Mouse (Mus musculus): ENCODE results near the gene Sf3a2. TPM values are rescaled to one million over a fixed set of nuclear protein-coding genes. Genes with fewer than 3 reads are reported as not detected.
A peak's percentile ranks its signal among the peaks of the same experiment; 100 is the strongest.
"Not testable (repeated sequence)": the region's sequence is repeated elsewhere in the genome, so short reads cannot be mapped to it uniquely, and the experiment has no call there.

Sf3a2 gene
- polyA plus RNA-seq, 1 experiment from 2014 or later = 31.3 TPM

DNA sequence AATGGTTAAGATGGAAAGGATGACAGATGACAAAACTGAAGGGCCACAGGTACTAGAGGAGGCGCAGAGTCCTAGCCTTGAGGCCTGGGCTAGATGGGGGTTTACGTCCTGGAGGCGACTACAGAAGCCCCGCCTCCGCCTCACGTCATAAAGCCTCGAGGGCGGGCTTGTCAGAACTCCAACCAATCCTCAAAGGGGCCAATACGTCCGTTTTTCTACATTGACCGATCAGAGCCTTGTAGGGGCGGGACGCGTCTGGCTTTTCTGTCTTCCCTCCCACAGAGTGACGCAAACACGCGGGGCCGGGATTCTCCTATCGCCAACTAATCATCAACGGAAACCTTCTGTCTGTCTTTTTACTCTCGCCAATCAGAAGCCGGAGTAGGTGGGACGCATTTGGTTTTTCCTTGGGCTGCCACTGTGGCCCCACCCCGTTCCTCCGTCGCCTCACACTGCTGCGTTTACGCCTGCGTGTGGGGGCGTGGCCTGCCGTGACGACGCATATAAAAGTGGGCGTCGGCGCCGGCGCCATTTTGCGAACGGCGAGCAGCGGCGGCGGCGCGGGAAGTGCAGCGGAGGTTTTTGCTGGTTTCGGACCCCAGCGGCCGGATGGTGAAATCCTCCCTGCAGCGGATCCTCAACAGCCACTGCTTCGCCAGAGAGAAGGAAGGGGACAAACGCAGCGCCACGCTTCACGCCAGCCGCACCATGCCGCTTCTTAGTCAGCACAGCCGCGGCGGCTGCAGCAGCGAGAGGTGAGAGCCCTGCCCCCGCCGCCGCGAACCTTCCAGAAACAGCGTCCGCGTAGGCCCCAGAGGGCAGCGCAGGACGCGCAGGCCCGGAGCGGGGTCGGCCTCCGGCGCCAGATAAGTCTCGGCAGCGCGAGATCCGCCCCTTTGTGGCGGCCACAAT, 28.4 kb downstream of the Sf3a2 start, which contains the start of gene Oaz1:
TSS of gene Oaz1 (plus strand) at position 506 of the 912 bp plus-strand sequence.
- H3K27ac ChIP-seq (replicated peaks) = peak within 1 kb of the TSS; percentile 96
- peaks cover 40% of the 10 kb centered on the region for H3K36me3 ChIP-seq (replicated peaks)
- ATAC-seq (ENCODE audit: insufficient read depth) = peak; percentile 94
- no peaks in the 10 kb centered on the region for H3K27me3 ChIP-seq
- H3K4me3 ChIP-seq (replicated peaks) = peak within 1 kb of the TSS; percentile 83
- peak within 1 kb of the TSS; percentile 93 for H3K4me2 ChIP-seq
- WGBS (ENCODE audit: insufficient replicate concordance) = under 1% methylated on average over 81 of the region's 82 CpGs
- H3K9me3 ChIP-seq (replicated peaks) = no peaks in the 10 kb centered on the region
- H3K9ac ChIP-seq = peak within 1 kb of the TSS; percentile 89
- peaks cover 83% of the 10 kb centered on the region for H3K4me1 ChIP-seq (replicated peaks)

DNA sequence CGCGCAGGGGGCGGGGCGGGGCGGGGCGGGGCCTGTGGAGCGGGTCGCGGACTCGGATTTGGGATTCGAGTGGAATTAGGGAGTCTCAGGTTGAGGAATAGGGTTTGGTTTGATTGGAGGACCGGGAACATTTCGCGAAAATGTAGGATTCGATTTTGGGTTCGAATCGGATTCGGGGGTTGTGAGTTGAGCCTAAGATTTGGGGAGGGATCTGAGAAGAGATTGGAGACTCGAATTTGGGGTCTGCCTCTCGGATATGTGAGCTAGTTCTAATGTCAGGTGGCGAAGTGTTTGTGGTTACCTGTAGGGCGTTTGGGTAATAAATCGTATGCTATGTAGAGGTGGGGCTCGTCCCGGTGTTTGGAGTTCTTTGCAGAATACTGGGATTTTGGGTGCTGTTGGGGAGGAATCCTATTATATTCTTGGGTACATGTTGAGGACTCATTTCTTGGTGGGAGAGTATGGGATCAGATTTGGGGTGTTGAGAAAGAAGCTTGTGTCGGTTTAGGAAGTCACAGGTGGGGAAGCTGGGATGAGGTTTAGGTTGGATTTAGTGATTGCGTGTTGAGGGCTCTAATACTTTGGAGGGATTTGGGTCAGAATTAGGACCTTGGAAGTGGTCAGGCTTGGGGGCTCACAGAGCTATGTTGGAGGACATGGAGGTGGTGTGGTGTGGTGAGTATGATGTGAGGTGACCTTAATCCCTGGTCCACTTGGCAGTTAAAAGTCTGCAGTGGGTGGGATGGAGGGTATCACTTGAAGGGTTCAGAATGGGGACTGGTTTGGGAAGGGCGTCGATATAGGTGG, 29.3 kb downstream of the Sf3a2 start:
- Histone ChIP-seq H3K4me1 (replicated peaks) (peaks cover 81% of the 10 kb centered on the region), H3K9ac (peak overlapping the region; percentile 89), H3K4me2 (peak overlapping the region; percentile 93), H3K4me3 (replicated peaks) (peak overlapping the region; percentile 83), H3K27me3 (peaks cover 1% of the 10 kb centered on the region; the same call in 1 of the 2 replicates), H3K36me3 (replicated peaks) (peaks cover 40% of the 10 kb centered on the region), H3K27ac (replicated peaks) (peak overlapping the region; percentile 96), H3K9me3 (replicated peaks) (no peaks in the 10 kb centered on the region)
- ATAC-seq (ENCODE audit: insufficient read depth) = no peak
- WGBS (ENCODE audit: insufficient replicate concordance) = 6% methylated on average over 29 of the region's 29 CpGs

DNA sequence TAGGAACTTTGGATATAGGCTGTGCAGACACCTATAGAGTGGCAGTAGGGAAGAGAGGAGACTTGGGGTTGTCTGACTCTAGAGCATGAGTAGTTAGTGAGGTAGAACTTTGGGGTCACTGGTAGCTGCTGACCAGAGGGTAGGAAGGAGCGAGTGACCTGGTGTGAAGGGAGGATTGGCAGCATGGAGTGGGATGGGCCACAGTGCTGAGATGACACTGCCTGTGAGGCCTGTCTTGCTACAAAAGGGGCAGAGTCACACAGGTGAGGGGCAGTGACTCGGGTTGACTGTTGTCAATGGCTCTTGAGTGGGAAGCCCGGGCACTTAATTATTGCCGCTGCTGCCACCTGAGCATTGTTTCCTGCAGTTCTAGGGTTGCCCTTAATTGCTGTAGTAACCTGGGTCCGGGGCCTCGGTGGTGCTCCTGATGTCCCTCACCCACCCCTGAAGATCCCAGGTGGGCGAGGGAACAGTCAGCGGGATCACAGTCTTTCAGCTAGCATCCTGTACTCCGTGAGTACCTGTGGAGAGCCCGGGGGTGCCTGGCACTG, 29.9 kb downstream of the Sf3a2 start:
- Histone ChIP-seq H3K9ac (peak overlapping the region; percentile 89), H3K27me3 (peaks cover 8% of the 10 kb centered on the region), H3K27ac (replicated peaks) (peak overlapping the region; percentile 96), H3K9me3 (replicated peaks) (no peaks in the 10 kb centered on the region), H3K36me3 (replicated peaks) (peaks cover 40% of the 10 kb centered on the region), H3K4me3 (replicated peaks) (peak overlapping the region; percentile 83), H3K4me2 (peak overlapping the region; percentile 93), H3K4me1 (replicated peaks) (peaks cover 75% of the 10 kb centered on the region)
- no peak for ATAC-seq (ENCODE audit: insufficient read depth)
- WGBS (ENCODE audit: insufficient replicate concordance) = 75% methylated on average over 10 of the region's 10 CpGs

DNA sequence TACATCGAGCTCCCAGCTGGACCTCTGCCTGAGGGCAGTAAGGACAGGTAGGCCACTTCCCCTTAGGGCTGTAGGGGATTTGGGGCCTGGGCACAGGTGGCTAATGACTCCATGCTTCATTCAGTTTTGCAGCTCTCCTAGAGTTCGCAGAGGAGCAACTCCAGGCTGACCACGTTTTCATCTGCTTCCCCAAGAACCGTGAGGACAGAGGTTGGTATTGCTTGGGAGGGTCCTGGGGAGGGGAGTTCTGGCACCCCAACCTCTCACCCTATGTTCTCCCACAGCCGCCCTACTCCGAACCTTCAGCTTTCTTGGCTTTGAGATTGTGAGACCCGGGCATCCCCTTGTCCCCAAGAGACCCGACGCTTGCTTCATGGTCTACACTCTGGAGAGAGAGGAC, 30.6 kb downstream of the Sf3a2 start:
- Histone ChIP-seq H3K36me3 (replicated peaks) (peaks cover 40% of the 10 kb centered on the region), H3K4me2 (peak overlapping the region; percentile 93), H3K27me3 (peaks cover 14% of the 10 kb centered on the region), H3K4me1 (replicated peaks) (peaks cover 68% of the 10 kb centered on the region), H3K4me3 (replicated peaks) (peak overlapping the region; percentile 83)
- H3K27ac ChIP-seq (replicated peaks); H3K9ac ChIP-seq; ATAC-seq (ENCODE audit: insufficient read depth); H3K9me3 ChIP-seq (replicated peaks): not testable (repeated sequence)
- 81% methylated on average over 9 of the region's 9 CpGs for WGBS (ENCODE audit: insufficient replicate concordance)

DNA sequence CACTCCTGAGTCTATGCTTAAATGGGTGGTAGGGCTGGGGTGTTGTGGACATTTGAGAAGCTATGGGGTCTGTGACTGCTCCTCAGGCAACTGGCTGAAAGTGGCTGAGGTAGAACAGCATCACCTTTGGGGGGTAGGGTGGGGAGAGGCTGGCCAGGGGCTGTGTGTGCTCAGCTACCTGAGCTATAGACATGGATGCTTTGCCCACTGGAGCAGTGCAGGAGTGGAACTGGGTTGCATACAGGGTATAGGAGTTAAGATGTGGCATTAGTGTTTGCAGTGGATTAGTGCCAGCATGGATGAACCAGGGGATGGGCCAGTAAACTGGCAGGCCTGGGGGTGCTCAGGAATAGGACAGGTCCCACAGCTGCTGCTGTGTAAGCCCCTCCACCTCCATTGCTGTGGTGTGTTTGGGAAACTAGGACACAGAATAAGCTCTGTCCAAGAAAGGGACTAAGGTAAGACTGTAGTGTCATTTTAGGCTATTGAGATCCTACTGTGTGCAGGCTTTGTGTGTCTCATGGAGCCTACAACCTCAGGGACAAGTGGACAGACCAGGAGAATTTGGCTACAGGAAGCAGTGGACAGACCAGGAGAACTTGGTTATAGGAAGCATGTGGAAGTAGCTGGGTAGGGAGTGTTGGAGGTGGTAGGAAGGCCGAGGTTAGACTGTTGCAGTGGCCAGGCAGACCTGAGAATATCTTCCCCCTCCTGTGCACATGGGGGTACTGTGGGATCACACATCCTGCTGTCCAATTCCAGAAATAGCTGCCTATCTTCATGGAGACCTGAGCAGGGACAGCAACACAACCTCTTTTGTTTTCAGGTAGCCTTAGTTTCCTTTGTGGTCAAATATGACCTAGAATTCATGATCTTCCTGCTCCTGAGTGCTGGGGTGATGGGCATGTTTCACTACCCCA, 31.6 kb downstream of the Sf3a2 start:
- WGBS (ENCODE audit: insufficient replicate concordance) = 61% methylated on average over 1 of the region's 1 CpGs
- Histone ChIP-seq H3K9ac (no peak overlapping the region), H3K4me3 (replicated peaks) (no peak overlapping the region), H3K27ac (replicated peaks) (peak overlapping the region; percentile 56), H3K9me3 (replicated peaks) (no peaks in the 10 kb centered on the region), H3K27me3 (peaks cover 25% of the 10 kb centered on the region), H3K4me2 (peak overlapping the region; percentile 31; the same call in 1 of the 2 replicates), H3K36me3 (replicated peaks) (peaks cover 40% of the 10 kb centered on the region), H3K4me1 (replicated peaks) (peaks cover 59% of the 10 kb centered on the region)
- no peak for ATAC-seq (ENCODE audit: insufficient read depth)

- no peaks in the 10 kb centered on the region for H3K9me3 ChIP-seq (replicated peaks)
- ATAC-seq (ENCODE audit: insufficient read depth) = no peak
- WGBS (ENCODE audit: insufficient replicate concordance) = 2% methylated on average over 9 of the region's 9 CpGs
- no peak overlapping the region for H3K4me3 ChIP-seq (replicated peaks)
- peaks cover 40% of the 10 kb centered on the region for H3K36me3 ChIP-seq (replicated peaks)
- H3K27me3 ChIP-seq = peaks cover 40% of the 10 kb centered on the region
- H3K4me1 ChIP-seq (replicated peaks) = peaks cover 50% of the 10 kb centered on the region
- H3K4me2 ChIP-seq = peak overlapping the region; percentile 31; the same call in 1 of the 2 replicates
- H3K9ac ChIP-seq = no peak overlapping the region
- H3K27ac ChIP-seq (replicated peaks) = peak overlapping the region; percentile 56
These were observed 33.1 kb downstream of the Sf3a2 start for GRCm38 (mm10) chr10:80831136-80831535.

DNA sequence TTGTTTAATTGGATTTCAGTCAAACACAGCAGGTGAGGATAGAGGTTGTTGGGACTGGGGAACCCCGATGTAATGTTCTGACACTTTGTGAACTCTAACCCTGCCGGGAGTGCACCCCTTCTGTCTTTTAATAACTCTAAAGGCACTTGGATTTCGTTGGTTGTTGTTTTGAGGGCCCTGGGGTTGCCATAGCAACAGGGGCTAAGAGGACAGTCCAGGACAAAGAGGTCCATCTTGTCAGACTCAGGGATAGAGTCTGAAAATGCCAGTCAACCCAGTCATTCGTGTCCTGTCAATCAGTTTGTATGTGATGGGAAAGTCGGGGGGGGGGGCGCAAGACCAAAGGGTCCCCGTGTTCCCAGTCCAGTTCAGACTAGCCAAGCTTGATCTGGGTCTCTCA, 34.8 kb downstream of the Sf3a2 start:
- H3K9me3 ChIP-seq (replicated peaks) = no peaks in the 10 kb centered on the region
- H3K4me3 ChIP-seq (replicated peaks) = no peak overlapping the region
- no peak for ATAC-seq (ENCODE audit: insufficient read depth)
- H3K4me1 ChIP-seq (replicated peaks) = peaks cover 49% of the 10 kb centered on the region
- no peak overlapping the region for H3K9ac ChIP-seq
- WGBS (ENCODE audit: insufficient replicate concordance) = 65% methylated on average over 7 of the region's 7 CpGs
- peaks cover 57% of the 10 kb centered on the region for H3K27me3 ChIP-seq
- no peak overlapping the region for H3K4me2 ChIP-seq
- no peak overlapping the region for H3K27ac ChIP-seq (replicated peaks)
- peaks cover 32% of the 10 kb centered on the region for H3K36me3 ChIP-seq (replicated peaks)

- no peaks in the 10 kb centered on the region for H3K9me3 ChIP-seq (replicated peaks)
- peaks cover 85% of the 10 kb centered on the region for H3K27me3 ChIP-seq
These were observed 37.6 kb downstream of the Sf3a2 start for GRCm38 (mm10) chr10:80835617-80836016.

GRCm38 (mm10) chr10:80836949-80837379, 39.0 kb downstream of the Sf3a2 start:
- Histone ChIP-seq H3K9me3 (replicated peaks) (no peaks in the 10 kb centered on the region), H3K27me3 (peaks cover 98% of the 10 kb centered on the region), H3K4me2 (no peak overlapping the region), H3K4me3 (replicated peaks) (no peak overlapping the region), H3K4me1 (replicated peaks) (peaks cover 11% of the 10 kb centered on the region), H3K36me3 (replicated peaks) (no peaks in the 10 kb centered on the region), H3K27ac (replicated peaks) (no peak overlapping the region), H3K9ac (no peak overlapping the region)
- 38% methylated on average over 7 of the region's 7 CpGs for WGBS (ENCODE audit: insufficient replicate concordance)
- no peak for ATAC-seq (ENCODE audit: insufficient read depth)

More at GRCm38 (mm10) chr10:80835617-80836016, 37.6 kb downstream of the Sf3a2 start:
- Histone ChIP-seq H3K4me3 (replicated peaks) (no peak overlapping the region), H3K4me2 (no peak overlapping the region), H3K27ac (replicated peaks) (no peak overlapping the region), H3K9ac (no peak overlapping the region), H3K4me1 (replicated peaks) (peaks cover 24% of the 10 kb centered on the region), H3K36me3 (replicated peaks) (peaks cover 6% of the 10 kb centered on the region)
- 59% methylated on average over 30 of the region's 30 CpGs for WGBS (ENCODE audit: insufficient replicate concordance)
- no peak for ATAC-seq (ENCODE audit: insufficient read depth)

DNA sequence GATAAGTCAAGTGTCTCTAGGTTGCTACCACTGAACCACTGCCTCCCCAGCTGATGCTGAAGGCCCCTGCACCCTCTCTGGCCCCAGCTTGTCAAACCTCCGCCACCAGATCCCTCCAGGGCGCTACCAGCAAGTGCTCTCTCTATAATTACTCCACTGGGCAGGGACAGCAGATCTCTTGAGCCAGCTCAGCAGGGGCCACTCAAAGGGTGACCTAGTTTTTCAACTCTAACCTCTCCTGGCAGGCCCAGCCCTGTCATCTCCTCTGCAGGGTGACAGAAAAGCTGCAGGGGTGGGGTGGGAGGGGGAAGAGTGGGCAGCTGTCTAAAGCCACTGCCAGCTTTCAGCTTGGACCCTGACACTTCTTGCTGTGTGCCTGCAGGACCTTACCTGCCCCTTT, 39.8 kb downstream of the Sf3a2 start:
- no peaks in the 10 kb centered on the region for H3K9me3 ChIP-seq (replicated peaks)
- H3K27ac ChIP-seq (replicated peaks) = no peak overlapping the region
- 38% methylated on average over 2 of the region's 2 CpGs for WGBS (ENCODE audit: insufficient replicate concordance)
- no peak overlapping the region for H3K4me3 ChIP-seq (replicated peaks)
- H3K4me1 ChIP-seq (replicated peaks) = peaks cover 11% of the 10 kb centered on the region
- ATAC-seq (ENCODE audit: insufficient read depth) = no peak
- H3K27me3 ChIP-seq = peaks cover 100% of the 10 kb centered on the region
- H3K4me2 ChIP-seq = no peak overlapping the region
- no peak overlapping the region for H3K9ac ChIP-seq
- no peaks in the 10 kb centered on the region for H3K36me3 ChIP-seq (replicated peaks)

Measured in liver, embryonic 15.5 days (tissue).